Mouse (Mus musculus): Measurements from ENCODE around the gene Prima1.

- TF ChIP-seq POLR2A (IDR thresholded peaks at IDR 0.05; ENCODE audit: insufficient read length, low read depth) = no peak
- TF ChIP-seq TCF12 (IDR thresholded peaks at IDR 0.05; ENCODE audit: insufficient read depth, poor library complexity, severe bottlenecking) = no peak
- no peak for TF ChIP-seq MAX (IDR thresholded peaks at IDR 0.05; ENCODE audit: low read depth)
- no peak for TF ChIP-seq REST (IDR thresholded peaks at IDR 0.05; ENCODE audit: insufficient read depth, insufficient read length)
- TF ChIP-seq POLR2AphosphoS2 (IDR thresholded peaks at IDR 0.05; ENCODE audit: insufficient read length, low read depth) = no peak
- TF ChIP-seq MYOD1 (IDR thresholded peaks at IDR 0.05; ENCODE audit: control insufficient read depth in 1 of 3, insufficient read length in 2 of 3, low read depth in 2 of 3) = no peak
Measured at GRCm38 (mm10) chr12:103189771-103190170, 52.2 kb downstream of the Prima1 start.
